Mouse (Mus musculus): ENCODE results near the gene Lrrc59. TPM values are rescaled to one million over a fixed set of nuclear protein-coding genes. Genes with fewer than 3 reads are reported as not detected.

Gene Lrrc59
- polyA plus RNA-seq, 1 experiment, result 26.1 TPM

Other genes starting within 250 kb of the Lrrc59 start
- 6.4 and 7.4 TPM in 2 replicates for gene Abcc3, start 236.8 kb upstream of the Lrrc59 start, polyA plus RNA-seq (2011; ENCODE audit: insufficient read depth, insufficient read length, low replicate concordance, missing spikeins)
- gene Cacna1g, start 155.6 kb upstream of the Lrrc59 start, polyA plus RNA-seq (2011; ENCODE audit: insufficient read depth, insufficient read length, low replicate concordance, missing spikeins), result 13.7 and 26.8 TPM in 2 replicates
- gene Spata20, start 143.6 kb upstream of the Lrrc59 start, polyA plus RNA-seq (2011; ENCODE audit: insufficient read depth, insufficient read length, low replicate concordance, missing spikeins), result not detected in 2 replicates
- gene Epn3, start 129.8 kb upstream of the Lrrc59 start, polyA plus RNA-seq (2011; ENCODE audit: insufficient read depth, insufficient read length, low replicate concordance, missing spikeins), result not detected in 2 replicates
- gene Mycbpap, start 108.0 kb upstream of the Lrrc59 start, polyA plus RNA-seq (2011; ENCODE audit: insufficient read depth, insufficient read length, low replicate concordance, missing spikeins), result 3.4 TPM in 1 of 2 replicates, not detected in the other
- 1.4 and 2.3 TPM in 2 replicates for gene Rsad1, start 80.5 kb upstream of the Lrrc59 start, polyA plus RNA-seq (2011; ENCODE audit: insufficient read depth, insufficient read length, low replicate concordance, missing spikeins)
- gene Chad, start 64.7 kb upstream of the Lrrc59 start, polyA plus RNA-seq (2011; ENCODE audit: insufficient read depth, insufficient read length, low replicate concordance, missing spikeins), result 0.97 TPM in 1 of 2 replicates, not detected in the other
- gene Acsf2, start 27.9 kb upstream of the Lrrc59 start, polyA plus RNA-seq (2011; ENCODE audit: insufficient read depth, insufficient read length, low replicate concordance, missing spikeins), result 5.9 and 13.6 TPM in 2 replicates
- gene Mrpl27, start 24.0 kb downstream of the Lrrc59 start, polyA plus RNA-seq (2011; ENCODE audit: insufficient read depth, insufficient read length, low replicate concordance, missing spikeins), result 24.6 and 30.4 TPM in 2 replicates
- gene Eme1, start 24.2 kb downstream of the Lrrc59 start, polyA plus RNA-seq (2011; ENCODE audit: insufficient read depth, insufficient read length, low replicate concordance, missing spikeins), result 9.2 and 15.3 TPM in 2 replicates
- gene Xylt2, start 47.7 kb downstream of the Lrrc59 start, polyA plus RNA-seq (2011; ENCODE audit: insufficient read depth, insufficient read length, low replicate concordance, missing spikeins), result 6.3 and 7.4 TPM in 2 replicates
- gene Gm11541, start 74.7 kb downstream of the Lrrc59 start, polyA plus RNA-seq (2011; ENCODE audit: insufficient read depth, insufficient read length, low replicate concordance, missing spikeins), result not detected in 2 replicates
- gene Cdc34b, start 112.0 kb downstream of the Lrrc59 start, polyA plus RNA-seq (2011; ENCODE audit: insufficient read depth, insufficient read length, low replicate concordance, missing spikeins), result not detected in 2 replicates
- not detected in 2 replicates for gene Tmem92, start 152.9 kb downstream of the Lrrc59 start, polyA plus RNA-seq (2011; ENCODE audit: insufficient read depth, insufficient read length, low replicate concordance, missing spikeins)